Mouse (Mus musculus) urinary bladder, adult 18-20 months (tissue): ENCODE results near the gene Ncbp2.

Experiments
- DNase-seq, 2 experiments: peaks; one replicate each; pipeline ENCODE4 v3.0.0; 2022; ENCODE audit warnings: low spot score in 2 of 2, mixed read lengths in 2 of 2

Gene Ncbp2

GRCm38 (mm10) chr16:32008529-32009293, 60.4 kb downstream of the Ncbp2 start:
- DNase-seq: no peak

GRCm38 (mm10) chr16:32009913-32010312, 61.6 kb downstream of the Ncbp2 start:
- no peak for DNase-seq

- DNase-seq: no peak
Observed at GRCm38 (mm10) chr16:32010330-32010729, 62.0 kb downstream of the Ncbp2 start.
